In genomic region chr9:109103250-109103649, GRCm38 (mm10) we compare ENCODE assay signal across 19 mouse cellular contexts. TPM values are rescaled to one million over a fixed set of nuclear protein-coding genes. Genes with fewer than 3 reads are reported as not detected.
DNase-seq lines count a peak whose midpoint lies in the region; ATAC-seq and TF ChIP-seq lines count a peak whose summit lies in the region.
"Had no signal": no experiment of that assay in that cellular context is flagged by ENCODE, and none has a peak within 500 bp of the region (broad histone marks: within the 10 kb centered on the region; RNA-seq: fewer than 3 reads in every experiment).

No protein-coding gene starts in this region.

- no peak overlapping the region for H3K27ac ChIP-seq in heart, adult 2 months
- H3K27ac ChIP-seq in intestine, embryonic 16.5 days (ENCODE audit: low read length), result no peak overlapping the region
- H3K27ac ChIP-seq: forebrain, embryonic 15.5 days; heart, embryonic 13.5 days; kidney, embryonic 15.5 days; liver, embryonic 14.5 days had no signal

- 46% methylated on average over 7 of the region's 7 CpGs for WGBS in heart, adult 2 months
- WGBS in intestine, embryonic 16.5 days, result 74% methylated on average over 7 of the region's 7 CpGs

- peak; percentile 94 for DNase-seq in heart, adult 11 months
- no peak for DNase-seq in heart, adult 2 months
- peak; percentile 39 for DNase-seq in lung, postnatal 10 days
- DNase-seq in lung, postnatal 25 days (ENCODE audit: low spot score), result no peak
- peak; percentile 96 for DNase-seq in adrenal gland, adult 2 months
- DNase-seq in gastrocnemius, postnatal 10 days, result no peak
- DNase-seq: cerebellum, adult 18-20 months; cerebellum, postnatal 25 days; embryo, embryonic 11 days; gastrocnemius, postnatal 36 days; thymus, postnatal 36 days had no signal

- H3K79me2 ChIP-seq in heart, adult 2 months (replicated peaks; ENCODE audit: control insufficient read depth, insufficient read depth, low read length), result no peaks in the 10 kb centered on the region

- H3K4me1 ChIP-seq in heart, adult 2 months (ENCODE audit: control insufficient read depth, insufficient read depth, low read length), result peaks cover 3% of the 10 kb centered on the region
- peaks cover 16% of the 10 kb centered on the region for H3K4me1 ChIP-seq in intestine, embryonic 16.5 days (ENCODE audit: control insufficient read depth, insufficient read depth, low read length)

- no peak for TF ChIP-seq POLR2A in heart, adult 2 months (IDR thresholded peaks at IDR 0.05; ENCODE audit: insufficient read depth, low read depth, low read length)

- peak; percentile 27 for ATAC-seq in megakaryocyte progenitor cell, adult 5-6 weeks (replicated peaks; ENCODE audit: poor library complexity)
- no peak for ATAC-seq in intestine, embryonic 16.5 days
- ATAC-seq: forebrain, embryonic 15.5 days; inflammation-experienced regulatory T-cells, adult 6 months had no signal

- H3K4me2 ChIP-seq in intestine, embryonic 16.5 days (ENCODE audit: low read depth, low read length), result no peak overlapping the region
- H3K4me2 ChIP-seq: forebrain, embryonic 15.5 days; heart, embryonic 13.5 days; kidney, embryonic 15.5 days had no signal

- no peak for TF ChIP-seq EP300 in heart, adult 2 months (IDR thresholded peaks at IDR 0.05; ENCODE audit: insufficient read depth, low read depth, low read length)

- intact Hi-C loops in heart, adult 2 months (cut with DNase I), result no loop called here

- no peak for TF ChIP-seq CTCF in heart, adult 2 months (IDR thresholded peaks at IDR 0.05)

- no peak overlapping the region for H3K9ac ChIP-seq in heart, adult 2 months (ENCODE audit: low read depth, low read length)
- H3K9ac ChIP-seq in intestine, embryonic 16.5 days (ENCODE audit: low read depth, low read length), result no peak overlapping the region
- H3K9ac ChIP-seq: forebrain, embryonic 15.5 days; heart, embryonic 13.5 days; kidney, embryonic 15.5 days; liver, embryonic 14.5 days had no signal

- no peaks in the 10 kb centered on the region for H3K27me3 ChIP-seq in heart, adult 2 months (ENCODE audit: control insufficient read depth, insufficient read depth, low read length)
- no peaks in the 10 kb centered on the region for H3K27me3 ChIP-seq in intestine, embryonic 16.5 days (replicated peaks; ENCODE audit: control insufficient read depth, insufficient read depth, low read length)
- H3K27me3 ChIP-seq: forebrain, embryonic 15.5 days; heart, embryonic 13.5 days; kidney, embryonic 15.5 days had no signal

- H3K36me3 ChIP-seq in heart, adult 2 months (ENCODE audit: control insufficient read depth, insufficient read depth, low read length), result no peaks in the 10 kb centered on the region
- peaks cover 4% of the 10 kb centered on the region; the same call in 1 of the 2 replicates for H3K36me3 ChIP-seq in intestine, embryonic 16.5 days (ENCODE audit: control insufficient read depth, insufficient read depth, low read length)

- no peak overlapping the region for H3K4me3 ChIP-seq in heart, adult 2 months
- H3K4me3 ChIP-seq in intestine, embryonic 16.5 days (ENCODE audit: low read length), result no peak overlapping the region
- H3K4me3 ChIP-seq: forebrain, embryonic 15.5 days; heart, embryonic 13.5 days; kidney, embryonic 15.5 days; megakaryocyte, embryonic 14.5 days had no signal

- no peaks in the 10 kb centered on the region for H3K9me3 ChIP-seq in intestine, embryonic 16.5 days (ENCODE audit: control insufficient read depth, low read length)
- H3K9me3 ChIP-seq: forebrain, embryonic 15.5 days; heart, embryonic 13.5 days; kidney, embryonic 15.5 days; megakaryocyte, embryonic 14.5 days had no signal

RNA-seq across cellular contexts. Expression of gene Plxnb1, which starts 8.1 kb away (rescaled TPM):
- total RNA-seq in heart, adult 2 months (2021), result 10 to 100 TPM; 15.7 to 21.1 TPM
- 25.0 and 31.9 TPM in 2 replicates for polyA plus RNA-seq in heart, adult 2 months (2012; rRNA removed)
- 10 to 100 TPM; 75.7 to 82.0 TPM for total RNA-seq in adrenal gland, adult 2 months (2021)
- polyA plus RNA-seq in adrenal gland, adult 2 months (2012; rRNA removed), result 89.9 and 110 TPM in 2 replicates
- not detected in 2 replicates for total RNA-seq in megakaryocyte progenitor cell, adult 5-6 weeks (2015)
- not detected in 2 replicates for total RNA-seq in megakaryocyte progenitor cell, adult 5-6 weeks (2017)
- 4.7 and 5.2 TPM in 2 replicates for polyA plus RNA-seq in intestine, embryonic 16.5 days (2015; fragmentation: Nextera tagmentation; extraction: Ambion mirVana)
- total RNA-seq in gastrocnemius, postnatal 10 days (2021), result 1 to 10 TPM; 3.5 to 6.2 TPM

RNA-seq across cellular contexts. Expression of gene Tma7, which starts 20.9 kb away (rescaled TPM):
- 100 to 1,000 TPM; 218 to 235 TPM for total RNA-seq in heart, adult 2 months (2021)
- polyA plus RNA-seq in heart, adult 2 months (2012; rRNA removed), result 41.4 and 59.3 TPM in 2 replicates
- 100 to 1,000 TPM; 393 to 485 TPM for total RNA-seq in adrenal gland, adult 2 months (2021)
- polyA plus RNA-seq in adrenal gland, adult 2 months (2012; rRNA removed), result 6.9 and 9.6 TPM in 2 replicates
- total RNA-seq in megakaryocyte progenitor cell, adult 5-6 weeks (2015), result 411 and 433 TPM in 2 replicates
- total RNA-seq in megakaryocyte progenitor cell, adult 5-6 weeks (2017), result 121 and 130 TPM in 2 replicates
- polyA plus RNA-seq in intestine, embryonic 16.5 days (2015; fragmentation: Nextera tagmentation; extraction: Ambion mirVana), result 597 and 612 TPM in 2 replicates
- 100 to 1,000 TPM; 213 to 219 TPM for total RNA-seq in gastrocnemius, postnatal 10 days (2021)

RNA-seq across cellular contexts. Expression of gene Ccdc51, which starts 21.0 kb away (rescaled TPM):
- total RNA-seq in heart, adult 2 months (2021), result 10 to 100 TPM; 11.1 to 11.8 TPM
- polyA plus RNA-seq in heart, adult 2 months (2012; rRNA removed), result 7.0 and 9.2 TPM in 2 replicates
- 10 to 100 TPM in 1 of 2 experiments, 1 to 10 TPM in 1; 9.2 to 18.9 TPM for total RNA-seq in adrenal gland, adult 2 months (2021)
- polyA plus RNA-seq in adrenal gland, adult 2 months (2012; rRNA removed), result 11.4 and 12.6 TPM in 2 replicates
- 5.8 and 8.6 TPM in 2 replicates for total RNA-seq in megakaryocyte progenitor cell, adult 5-6 weeks (2015)
- 14.6 and 15.2 TPM in 2 replicates for total RNA-seq in megakaryocyte progenitor cell, adult 5-6 weeks (2017)
- 20.0 and 20.2 TPM in 2 replicates for polyA plus RNA-seq in intestine, embryonic 16.5 days (2015; fragmentation: Nextera tagmentation; extraction: Ambion mirVana)
- 1 to 10 TPM; 7.1 to 7.6 TPM for total RNA-seq in gastrocnemius, postnatal 10 days (2021)

RNA-seq across cellular contexts. Expression of gene Atrip, which starts 29.3 kb away (rescaled TPM):
- 1 to 10 TPM; 8.0 to 9.0 TPM for total RNA-seq in heart, adult 2 months (2021)
- polyA plus RNA-seq in heart, adult 2 months (2012; rRNA removed), result 10.0 and 13.9 TPM in 2 replicates
- total RNA-seq in adrenal gland, adult 2 months (2021), result 10 to 100 TPM; 12.5 to 17.5 TPM
- 22.3 and 25.3 TPM in 2 replicates for polyA plus RNA-seq in adrenal gland, adult 2 months (2012; rRNA removed)
- 13.3 and 17.6 TPM in 2 replicates for total RNA-seq in megakaryocyte progenitor cell, adult 5-6 weeks (2015)
- total RNA-seq in megakaryocyte progenitor cell, adult 5-6 weeks (2017), result 15.3 and 20.1 TPM in 2 replicates
- 18.4 and 21.5 TPM in 2 replicates for polyA plus RNA-seq in intestine, embryonic 16.5 days (2015; fragmentation: Nextera tagmentation; extraction: Ambion mirVana)
- 10 to 100 TPM in 1 of 2 experiments, 1 to 10 TPM in 1; 7.6 to 11.6 TPM for total RNA-seq in gastrocnemius, postnatal 10 days (2021)

RNA-seq across cellular contexts. Expression of gene Trex1, which starts 43.7 kb away (rescaled TPM):
- total RNA-seq in heart, adult 2 months (2021), result 10 to 100 TPM; 12.6 to 13.3 TPM
- 45.8 and 55.2 TPM in 2 replicates for polyA plus RNA-seq in heart, adult 2 months (2012; rRNA removed)
- total RNA-seq in adrenal gland, adult 2 months (2021), result 10 to 100 TPM; 19.5 to 28.2 TPM
- polyA plus RNA-seq in adrenal gland, adult 2 months (2012; rRNA removed), result 129 and 130 TPM in 2 replicates
- total RNA-seq in megakaryocyte progenitor cell, adult 5-6 weeks (2015), result 22.4 and 24.1 TPM in 2 replicates
- total RNA-seq in megakaryocyte progenitor cell, adult 5-6 weeks (2017), result 12.3 and 15.6 TPM in 2 replicates
- polyA plus RNA-seq in intestine, embryonic 16.5 days (2015; fragmentation: Nextera tagmentation; extraction: Ambion mirVana), result 13.0 and 14.4 TPM in 2 replicates
- total RNA-seq in gastrocnemius, postnatal 10 days (2021), result 10 to 100 TPM; 10.8 to 11.4 TPM

Comparison
In these comparisons a context has a peak if more than half of its experiments do, and no peak if none do; other contexts are left out.
1. DNase-seq: peak in heart, adult 11 months (single experiment), lung, postnatal 10 days (single experiment) and adrenal gland, adult 2 months (single experiment); none in heart, adult 2 months (0 of 2), lung, postnatal 25 days (single experiment) and gastrocnemius, postnatal 10 days (single experiment).
2. RNA of gene Plxnb1, which starts 8.1 kb away (total RNA-seq): 75.7 to 82.0 TPM in adrenal gland, adult 2 months, 15.7 to 21.1 TPM in heart, adult 2 months and 3.5 to 6.2 TPM in gastrocnemius, postnatal 10 days; not detected in megakaryocyte progenitor cell, adult 5-6 weeks; every median in the first group is over 4 times any median in the second.